Mouse (Mus musculus): ENCODE results near the gene Wdpcp. TPM values are rescaled to one million over a fixed set of nuclear protein-coding genes. Genes with fewer than 3 reads are reported as not detected.

The Wdpcp gene
- polyA plus RNA-seq, 1 experiment from 2014 or later, result 13.5 TPM

GRCm38 (mm10) chr11:21688441-21688840, 116.4 kb downstream of the Wdpcp start:
- H3K4me1 ChIP-seq, result no peaks in the 10 kb centered on the region
- no peak for ATAC-seq (ENCODE audit: insufficient number of reproducible peaks, insufficient read depth, low FRiP score, low TSS enrichment)
- H3K4me2 ChIP-seq (replicated peaks), result no peak overlapping the region
- 80% methylated on average over 6 of the region's 6 CpGs for WGBS
- H3K36me3 ChIP-seq, result no peaks in the 10 kb centered on the region
- no peak overlapping the region for H3K4me3 ChIP-seq
- no peaks in the 10 kb centered on the region for H3K27me3 ChIP-seq
- no peaks in the 10 kb centered on the region for H3K9me3 ChIP-seq
- no peak overlapping the region for H3K9ac ChIP-seq
- H3K27ac ChIP-seq, result no peak overlapping the region

DNA sequence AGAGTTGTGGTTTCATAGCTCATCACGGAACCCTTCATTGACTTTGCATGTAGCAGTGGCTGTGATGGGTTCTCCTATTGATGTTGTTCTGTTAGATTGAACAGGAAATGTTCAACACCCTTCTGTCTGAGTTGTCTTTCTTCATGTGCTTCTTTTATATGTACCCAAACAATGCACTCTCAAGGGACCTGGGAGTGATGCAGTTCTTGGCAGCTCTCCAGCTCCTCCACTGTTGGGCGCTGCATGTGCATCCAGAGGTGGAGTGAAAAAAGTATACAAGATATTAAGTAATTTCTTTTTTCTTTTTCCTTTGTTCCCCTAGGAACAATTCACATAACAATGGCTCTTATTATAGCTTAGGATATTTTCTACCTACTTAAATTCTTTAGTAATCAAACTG, 118.7 kb downstream of the Wdpcp start:
- WGBS, result 78% methylated on average over 2 of the region's 2 CpGs
- H3K36me3 ChIP-seq, result no peaks in the 10 kb centered on the region
- H3K9ac ChIP-seq, result no peak overlapping the region
- no peak overlapping the region for H3K27ac ChIP-seq
- no peaks in the 10 kb centered on the region for H3K27me3 ChIP-seq
- no peaks in the 10 kb centered on the region for H3K4me1 ChIP-seq
- no peaks in the 10 kb centered on the region for H3K9me3 ChIP-seq
- H3K4me3 ChIP-seq, result no peak overlapping the region
- H3K4me2 ChIP-seq (replicated peaks), result no peak overlapping the region
- ATAC-seq (ENCODE audit: insufficient number of reproducible peaks, insufficient read depth, low FRiP score, low TSS enrichment), result no peak

GRCm38 (mm10) chr11:21694087-21694486, 122.1 kb downstream of the Wdpcp start:
- no peaks in the 10 kb centered on the region for H3K36me3 ChIP-seq
- no peak for ATAC-seq (ENCODE audit: insufficient number of reproducible peaks, insufficient read depth, low FRiP score, low TSS enrichment)
- H3K9me3 ChIP-seq, result no peaks in the 10 kb centered on the region
- H3K4me1 ChIP-seq, result no peaks in the 10 kb centered on the region
- WGBS, result 85% methylated on average over 6 of the region's 6 CpGs
- no peak overlapping the region for H3K4me3 ChIP-seq
- no peak overlapping the region for H3K9ac ChIP-seq
- H3K27ac ChIP-seq, result no peak overlapping the region
- H3K27me3 ChIP-seq, result no peaks in the 10 kb centered on the region
- no peak overlapping the region for H3K4me2 ChIP-seq (replicated peaks)

GRCm38 (mm10) chr11:21697642-21698041, 125.6 kb downstream of the Wdpcp start:
- no peak overlapping the region for H3K4me2 ChIP-seq (replicated peaks)
- no peaks in the 10 kb centered on the region for H3K27me3 ChIP-seq
- H3K4me3 ChIP-seq, result no peak overlapping the region
- ATAC-seq (ENCODE audit: insufficient number of reproducible peaks, insufficient read depth, low FRiP score, low TSS enrichment), result no peak
- H3K4me1 ChIP-seq, result no peaks in the 10 kb centered on the region
- no peaks in the 10 kb centered on the region for H3K9me3 ChIP-seq
- no peak overlapping the region for H3K27ac ChIP-seq
- no peak overlapping the region for H3K9ac ChIP-seq
- 74% methylated on average over 3 of the region's 3 CpGs for WGBS
- no peaks in the 10 kb centered on the region for H3K36me3 ChIP-seq

GRCm38 (mm10) chr11:21713508-21713907, 141.5 kb downstream of the Wdpcp start:
- no peak overlapping the region for H3K4me2 ChIP-seq (replicated peaks)
- no peaks in the 10 kb centered on the region for H3K9me3 ChIP-seq
- H3K4me3 ChIP-seq, result no peak overlapping the region
- no peaks in the 10 kb centered on the region for H3K27me3 ChIP-seq
- H3K4me1 ChIP-seq, result no peaks in the 10 kb centered on the region
- ATAC-seq (ENCODE audit: insufficient number of reproducible peaks, insufficient read depth, low FRiP score, low TSS enrichment), result no peak
- peaks cover 3% of the 10 kb centered on the region; the same call in 1 of the 2 replicates for H3K36me3 ChIP-seq
- H3K27ac ChIP-seq, result no peak overlapping the region
- no peak overlapping the region for H3K9ac ChIP-seq

DNA sequence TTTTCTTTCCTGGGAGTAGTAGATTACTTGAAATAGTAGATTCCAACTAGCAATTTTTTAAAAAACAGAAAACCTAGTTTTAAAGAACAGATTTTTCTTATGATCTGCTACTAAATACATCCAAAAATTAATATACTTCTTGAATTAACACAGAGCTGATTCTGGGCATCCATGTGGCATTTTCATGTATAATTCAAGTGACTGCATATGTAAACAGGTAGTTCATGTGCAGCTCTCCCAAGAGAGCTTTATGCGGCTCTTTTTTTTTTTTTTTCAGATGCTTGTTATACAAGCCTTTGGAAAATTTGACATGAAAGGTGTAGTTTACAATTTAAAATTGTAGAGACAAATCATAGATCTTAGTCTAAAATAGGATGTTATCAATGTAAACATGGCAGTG, 142.0 kb downstream of the Wdpcp start:
- no peak overlapping the region for H3K9ac ChIP-seq
- H3K4me1 ChIP-seq, result no peaks in the 10 kb centered on the region
- H3K27ac ChIP-seq, result no peak overlapping the region
- peaks cover 3% of the 10 kb centered on the region; the same call in 1 of the 2 replicates for H3K36me3 ChIP-seq
- H3K4me3 ChIP-seq, result no peak overlapping the region
- WGBS, result 85% methylated on average over 1 of the region's 1 CpGs
- H3K27me3 ChIP-seq, result no peaks in the 10 kb centered on the region
- H3K4me2 ChIP-seq (replicated peaks), result no peak overlapping the region
- no peak for ATAC-seq (ENCODE audit: insufficient number of reproducible peaks, insufficient read depth, low FRiP score, low TSS enrichment)
- H3K9me3 ChIP-seq, result no peaks in the 10 kb centered on the region

- no peak overlapping the region for H3K9ac ChIP-seq
- ATAC-seq (ENCODE audit: insufficient number of reproducible peaks, insufficient read depth, low FRiP score, low TSS enrichment), result no peak
- 80% methylated on average over 1 of the region's 1 CpGs for WGBS
- no peaks in the 10 kb centered on the region for H3K4me1 ChIP-seq
- H3K4me3 ChIP-seq, result no peak overlapping the region
- no peaks in the 10 kb centered on the region for H3K9me3 ChIP-seq
- no peaks in the 10 kb centered on the region for H3K27me3 ChIP-seq
- no peaks in the 10 kb centered on the region for H3K36me3 ChIP-seq
- no peak overlapping the region for H3K27ac ChIP-seq
- H3K4me2 ChIP-seq (replicated peaks), result no peak overlapping the region
These were observed 154.3 kb downstream of the Wdpcp start for GRCm38 (mm10) chr11:21726329-21726728.

DNA sequence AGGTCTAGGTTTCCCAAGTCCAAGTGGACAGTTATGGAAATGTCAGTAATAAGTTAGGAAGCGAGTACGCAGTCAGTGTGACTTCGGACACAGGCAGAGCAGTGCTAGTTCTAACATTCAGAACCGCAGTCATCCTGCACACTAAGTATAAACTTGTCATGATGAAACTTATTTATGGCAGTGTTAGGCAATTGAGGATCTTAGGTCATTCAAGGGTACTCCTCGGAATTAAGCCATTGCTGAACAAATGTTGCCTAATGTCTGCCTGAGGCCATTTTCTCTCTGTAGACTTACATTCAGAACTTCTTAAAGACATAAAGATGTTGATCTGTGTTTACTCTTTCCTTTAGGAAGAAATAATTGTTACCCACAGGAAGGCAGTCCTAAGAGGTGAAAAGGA, 157.0 kb downstream of the Wdpcp start:
- no peak overlapping the region for H3K9ac ChIP-seq
- no peak for ATAC-seq (ENCODE audit: insufficient number of reproducible peaks, insufficient read depth, low FRiP score, low TSS enrichment)
- H3K9me3 ChIP-seq, result no peaks in the 10 kb centered on the region
- no peak overlapping the region for H3K27ac ChIP-seq
- H3K4me1 ChIP-seq, result no peaks in the 10 kb centered on the region
- no peaks in the 10 kb centered on the region for H3K36me3 ChIP-seq
- H3K27me3 ChIP-seq, result no peaks in the 10 kb centered on the region
- WGBS, result 82% methylated on average over 5 of the region's 5 CpGs
- no peak overlapping the region for H3K4me3 ChIP-seq
- no peak overlapping the region for H3K4me2 ChIP-seq (replicated peaks)

DNA sequence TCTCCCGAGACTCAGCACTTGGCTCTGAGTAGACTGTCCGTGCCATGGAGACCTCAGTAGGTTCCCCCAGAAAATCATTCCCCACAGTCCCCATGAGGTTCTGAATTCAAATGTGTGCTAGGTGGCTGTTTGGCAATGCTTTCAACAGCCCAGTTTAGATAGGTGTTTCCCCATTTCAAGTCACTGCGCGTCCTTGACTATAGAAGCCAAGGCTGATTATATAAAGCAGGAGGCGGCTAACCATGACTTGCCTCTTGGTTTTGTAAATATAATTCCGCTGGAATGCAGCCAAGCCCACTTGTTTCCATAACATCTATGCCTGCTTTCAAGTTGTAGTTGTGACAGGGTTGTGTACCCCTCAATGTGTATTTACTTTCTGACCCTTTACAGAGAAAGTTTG, 157.9 kb downstream of the Wdpcp start:
- WGBS, result 82% methylated on average over 6 of the region's 6 CpGs
- no peak overlapping the region for H3K4me3 ChIP-seq
- no peak overlapping the region for H3K9ac ChIP-seq
- no peaks in the 10 kb centered on the region for H3K27me3 ChIP-seq
- no peak overlapping the region for H3K4me2 ChIP-seq (replicated peaks)
- no peaks in the 10 kb centered on the region for H3K36me3 ChIP-seq
- no peaks in the 10 kb centered on the region for H3K9me3 ChIP-seq
- no peak overlapping the region for H3K27ac ChIP-seq
- ATAC-seq (ENCODE audit: insufficient number of reproducible peaks, insufficient read depth, low FRiP score, low TSS enrichment), result no peak
- no peaks in the 10 kb centered on the region for H3K4me1 ChIP-seq

GRCm38 (mm10) chr11:21735272-21735671, 163.2 kb downstream of the Wdpcp start:
- 59% methylated on average over 6 of the region's 6 CpGs for WGBS
- Histone ChIP-seq H3K9ac (no peak overlapping the region), H3K4me2 (replicated peaks) (no peak overlapping the region), H3K27me3 (no peaks in the 10 kb centered on the region), H3K36me3 (no peaks in the 10 kb centered on the region), H3K9me3 (no peaks in the 10 kb centered on the region), H3K4me1 (no peaks in the 10 kb centered on the region), H3K4me3 (no peak overlapping the region), H3K27ac (no peak overlapping the region)
- ATAC-seq (ENCODE audit: insufficient number of reproducible peaks, insufficient read depth, low FRiP score, low TSS enrichment), result no peak

GRCm38 (mm10) chr11:21749487-21749886, 177.5 kb downstream of the Wdpcp start:
- H3K9me3 ChIP-seq, result no peaks in the 10 kb centered on the region
- no peak for ATAC-seq (ENCODE audit: insufficient number of reproducible peaks, insufficient read depth, low FRiP score, low TSS enrichment)
- no peak overlapping the region for H3K27ac ChIP-seq
- no peaks in the 10 kb centered on the region for H3K36me3 ChIP-seq
- WGBS, result 68% methylated on average over 4 of the region's 4 CpGs
- H3K4me2 ChIP-seq (replicated peaks), result no peak overlapping the region
- no peaks in the 10 kb centered on the region for H3K27me3 ChIP-seq
- peaks cover 8% of the 10 kb centered on the region for H3K4me1 ChIP-seq
- no peak overlapping the region for H3K9ac ChIP-seq
- no peak overlapping the region for H3K4me3 ChIP-seq

DNA sequence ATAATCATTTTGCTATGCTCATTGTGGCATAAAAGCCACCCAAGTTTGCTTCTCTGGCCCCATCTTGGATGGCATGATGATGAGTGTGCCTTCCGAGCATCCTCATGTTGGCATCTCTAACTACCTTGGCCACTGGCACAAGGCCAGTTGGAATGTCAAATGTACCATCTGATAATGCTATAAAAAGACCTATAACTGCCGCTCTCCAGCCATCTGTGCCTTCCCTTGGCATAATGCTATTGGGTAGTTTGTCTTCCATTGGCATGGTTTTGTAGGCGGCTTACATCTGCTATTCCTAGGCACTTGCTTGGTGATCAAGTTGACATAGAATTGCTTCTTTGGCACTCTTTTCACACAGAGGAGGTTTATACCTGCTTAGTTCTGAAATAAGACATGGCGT, 191.2 kb downstream of the Wdpcp start:
- 94% methylated on average over 4 of the region's 4 CpGs for WGBS

DNA sequence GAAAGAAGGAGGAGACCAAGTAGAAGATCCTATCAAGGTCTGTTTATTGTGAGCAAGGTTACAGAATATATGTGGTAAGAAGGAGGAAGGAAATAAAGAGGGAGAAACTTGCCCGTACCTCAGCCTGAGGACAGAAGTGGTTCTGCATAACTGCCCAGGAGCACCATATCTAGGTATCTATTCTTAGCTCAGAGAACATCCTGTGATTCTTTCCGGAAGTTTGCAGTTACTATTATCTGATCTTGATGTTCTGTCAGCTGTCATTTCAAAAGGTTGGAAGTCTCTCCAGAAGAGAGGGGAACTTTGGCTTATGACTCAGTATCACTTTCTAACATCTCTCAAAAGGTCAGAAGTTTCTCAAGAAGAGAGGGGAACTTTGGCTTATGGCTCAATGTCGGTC, 216.8 kb downstream of the Wdpcp start:
- Histone ChIP-seq H3K4me2 (replicated peaks) (no peak overlapping the region), H3K9me3 (no peaks in the 10 kb centered on the region), H3K4me1 (no peaks in the 10 kb centered on the region), H3K27ac (no peak overlapping the region), H3K36me3 (no peaks in the 10 kb centered on the region), H3K4me3 (no peak overlapping the region), H3K9ac (no peak overlapping the region), H3K27me3 (no peaks in the 10 kb centered on the region)
- WGBS, result 92% methylated on average over 3 of the region's 3 CpGs
- no peak for ATAC-seq (ENCODE audit: insufficient number of reproducible peaks, insufficient read depth, low FRiP score, low TSS enrichment)

More for the DNA sequence above, 191.2 kb downstream of the Wdpcp start:
- 0 out of 2 replicates have a peak, but pooled peaks cover 4% of the 10 kb centered on the region for H3K9me3 ChIP-seq
- no peak overlapping the region for H3K9ac ChIP-seq
- no peak overlapping the region for H3K4me2 ChIP-seq (replicated peaks)
- no peaks in the 10 kb centered on the region for H3K4me1 ChIP-seq
- no peaks in the 10 kb centered on the region for H3K27me3 ChIP-seq
- no peak for ATAC-seq (ENCODE audit: insufficient number of reproducible peaks, insufficient read depth, low FRiP score, low TSS enrichment)
- H3K36me3 ChIP-seq, result no peaks in the 10 kb centered on the region
- no peak overlapping the region for H3K4me3 ChIP-seq
- no peak overlapping the region for H3K27ac ChIP-seq
